Mouse (Mus musculus) embryonic facial prominence, embryonic 12.5 days (tissue): ENCODE measurements around the gene Rgs3. TPM values are rescaled to one million over a fixed set of nuclear protein-coding genes. Genes with fewer than 3 reads are reported as not detected.

Source experiments
- ATAC-seq: fragments of 200-750 bp; cut with Nextera tagmentation; 2 replicates; pipeline ENCODE4 v1.8.0; 2017; ENCODE audit not compliant: insufficient number of reproducible peaks, insufficient read depth, low FRiP score, low TSS enrichment
- H3K27ac ChIP-seq: fragments of 300-500 bp; sonication (generic); 2 replicates; pipeline ENCODE4 v1.5.1; 2016; ENCODE audit warnings: mild to moderate bottlenecking
- H3K27me3 ChIP-seq: fragments of 300-500 bp; sonication (generic); 2 replicates; pipeline ENCODE4 v1.6.1; 2016; ENCODE audit warnings: mild to moderate bottlenecking, moderate library complexity
- H3K36me3 ChIP-seq: fragments of 300-500 bp; sonication (generic); 2 replicates; pipeline ENCODE4 v1.6.1; 2016; ENCODE audit warnings: mild to moderate bottlenecking
- H3K4me1 ChIP-seq: fragments of 300-500 bp; sonication (generic); 2 replicates; pipeline ENCODE4 v1.6.1; 2016
- H3K4me2 ChIP-seq: fragments of 300-500 bp; sonication (generic); replicated peaks from 2 replicates; pipeline ENCODE4 v1.6.1; 2016; ENCODE audit warnings: mild to moderate bottlenecking, moderate library complexity
- H3K4me3 ChIP-seq: fragments of 300-500 bp; sonication (generic); 2 replicates; pipeline ENCODE4 v1.5.1; 2016; ENCODE audit warnings: mild to moderate bottlenecking
- H3K9ac ChIP-seq: fragments of 300-500 bp; sonication (generic); 2 replicates; pipeline ENCODE4 v1.6.1; 2016; ENCODE audit warnings: mild to moderate bottlenecking, moderate library complexity
- H3K9me3 ChIP-seq: fragments of 300-500 bp; sonication (generic); 2 replicates; pipeline ENCODE4 v1.6.1; 2016; ENCODE audit warnings: mild to moderate bottlenecking, moderate library complexity
- WGBS: fragments of 180-500 bp; shearing (Covaris S2); methylation state at CpG from one replicate; pipeline ENCODE4 v1.1.7; 2016; 5-methylcytosine and 5-hydroxymethylcytosine counted together
- polyA plus RNA-seq: library from polyadenylated mRNA; unstranded; fragments of >200 nt; fragmentation: Nextera tagmentation; extraction: Ambion mirVana; gene quantifications from 2 replicates; pipeline ENCODE4 v1.2.1, GENCODE M21; 2016

The Rgs3 gene
- polyA plus RNA-seq, 1 experiment from 2014 or later = 45.2 TPM

GRCm38 (mm10) chr4:62703151-62703550, 143.5 kb downstream of the Rgs3 start:
- Histone ChIP-seq H3K4me3 (no peak overlapping the region), H3K4me2 (no peak overlapping the region), H3K27ac (no peak overlapping the region), H3K9ac (no peak overlapping the region), H3K36me3 (peaks cover 36% of the 10 kb centered on the region), H3K27me3 (no peaks in the 10 kb centered on the region), H3K4me1 (peaks cover 32% of the 10 kb centered on the region), H3K9me3 (no peaks in the 10 kb centered on the region)
- ATAC-seq = no peak
- 83% methylated on average over 9 of the region's 9 CpGs for WGBS

GRCm38 (mm10) chr4:62704204-62704603, 144.6 kb downstream of the Rgs3 start:
- H3K4me2 ChIP-seq = no peak overlapping the region
- ATAC-seq = no peak
- H3K27ac ChIP-seq = no peak overlapping the region
- H3K4me3 ChIP-seq = no peak overlapping the region
- no peaks in the 10 kb centered on the region for H3K27me3 ChIP-seq
- peaks cover 36% of the 10 kb centered on the region for H3K36me3 ChIP-seq
- WGBS = 94% methylated on average over 13 of the region's 13 CpGs
- H3K9ac ChIP-seq = no peak overlapping the region
- no peaks in the 10 kb centered on the region for H3K9me3 ChIP-seq
- H3K4me1 ChIP-seq = peaks cover 22% of the 10 kb centered on the region

- H3K9me3 ChIP-seq = no peaks in the 10 kb centered on the region
- no peak for ATAC-seq
- peaks cover 36% of the 10 kb centered on the region for H3K36me3 ChIP-seq
- H3K9ac ChIP-seq = no peak overlapping the region
- H3K4me3 ChIP-seq = no peak overlapping the region
- no peaks in the 10 kb centered on the region for H3K27me3 ChIP-seq
- peaks cover 14% of the 10 kb centered on the region for H3K4me1 ChIP-seq
- H3K27ac ChIP-seq = no peak overlapping the region
- WGBS = 74% methylated on average over 10 of the region's 10 CpGs
- H3K4me2 ChIP-seq = no peak overlapping the region
Observed at GRCm38 (mm10) chr4:62705013-62705412, 145.4 kb downstream of the Rgs3 start.

DNA sequence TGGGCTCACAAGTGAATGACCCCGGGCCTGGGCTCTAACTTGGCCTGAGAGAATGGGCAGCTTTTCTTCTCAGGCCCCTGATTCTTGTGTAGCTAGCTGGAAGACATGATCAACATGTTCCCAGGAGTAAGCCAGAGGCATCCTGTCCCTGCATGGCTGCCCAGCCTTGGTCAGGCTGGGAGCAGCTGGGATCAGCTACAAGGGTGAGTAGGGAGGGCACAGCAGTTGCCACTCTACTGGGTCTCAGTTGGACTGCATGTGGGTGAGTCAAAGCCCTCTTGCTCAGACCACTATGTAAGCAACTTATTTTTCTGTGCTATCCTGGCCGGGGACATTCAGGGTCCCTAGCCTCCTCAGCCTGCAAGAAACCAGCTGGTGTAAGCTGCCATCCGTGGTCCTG, 146.1 kb downstream of the Rgs3 start:
- H3K27ac ChIP-seq = no peak overlapping the region
- peaks cover 6% of the 10 kb centered on the region; the same call in 1 of the 2 replicates for H3K4me1 ChIP-seq
- H3K4me2 ChIP-seq = no peak overlapping the region
- 45% methylated on average over 3 of the region's 3 CpGs for WGBS
- no peaks in the 10 kb centered on the region for H3K9me3 ChIP-seq
- H3K27me3 ChIP-seq = no peaks in the 10 kb centered on the region
- no peak for ATAC-seq
- peaks cover 30% of the 10 kb centered on the region for H3K36me3 ChIP-seq
- no peak overlapping the region for H3K4me3 ChIP-seq
- H3K9ac ChIP-seq = no peak overlapping the region

GRCm38 (mm10) chr4:62708084-62708483, 148.4 kb downstream of the Rgs3 start:
- ATAC-seq = no peak
- 87% methylated on average over 7 of the region's 7 CpGs for WGBS
- Histone ChIP-seq H3K9ac (no peak overlapping the region), H3K4me1 (no peaks in the 10 kb centered on the region; the same call in 1 of the 2 replicates), H3K9me3 (no peaks in the 10 kb centered on the region), H3K27ac (no peak overlapping the region), H3K36me3 (peaks cover 16% of the 10 kb centered on the region), H3K27me3 (no peaks in the 10 kb centered on the region), H3K4me2 (no peak overlapping the region), H3K4me3 (no peak overlapping the region)

GRCm38 (mm10) chr4:62708994-62709393, 149.3 kb downstream of the Rgs3 start:
- Histone ChIP-seq H3K9me3 (no peaks in the 10 kb centered on the region), H3K27me3 (no peaks in the 10 kb centered on the region), H3K36me3 (peaks cover 7% of the 10 kb centered on the region), H3K9ac (no peak overlapping the region), H3K4me2 (no peak overlapping the region), H3K4me3 (no peak overlapping the region), H3K27ac (no peak overlapping the region), H3K4me1 (no peaks in the 10 kb centered on the region; the same call in 1 of the 2 replicates)
- no peak for ATAC-seq
- WGBS = 77% methylated on average over 1 of the region's 1 CpGs

DNA sequence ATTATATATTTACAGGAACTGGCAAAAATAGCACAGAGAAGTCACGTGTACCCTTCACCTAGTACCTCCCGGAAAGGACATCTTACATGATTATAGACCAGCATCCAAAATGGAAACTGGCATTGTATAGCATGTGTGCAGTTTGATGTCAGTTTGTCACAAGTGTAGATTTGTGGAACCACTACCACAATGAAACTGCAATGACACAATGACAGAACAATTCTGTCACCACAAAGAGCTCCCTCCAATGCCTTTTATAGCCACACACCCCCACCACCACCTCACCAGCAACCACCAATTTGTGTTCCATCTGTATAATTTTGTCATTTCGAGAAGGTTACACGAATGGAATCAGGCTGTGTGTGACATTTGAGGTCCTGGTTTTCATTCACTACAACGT, 149.8 kb downstream of the Rgs3 start:
- ATAC-seq = no peak
- Histone ChIP-seq H3K27me3 (no peaks in the 10 kb centered on the region), H3K27ac (no peak overlapping the region), H3K4me3 (no peak overlapping the region), H3K36me3 (peaks cover 3% of the 10 kb centered on the region), H3K4me1 (no peaks in the 10 kb centered on the region; the same call in 1 of the 2 replicates), H3K4me2 (no peak overlapping the region), H3K9me3 (no peaks in the 10 kb centered on the region), H3K9ac (no peak overlapping the region)
- 83% methylated on average over 5 of the region's 5 CpGs for WGBS

DNA sequence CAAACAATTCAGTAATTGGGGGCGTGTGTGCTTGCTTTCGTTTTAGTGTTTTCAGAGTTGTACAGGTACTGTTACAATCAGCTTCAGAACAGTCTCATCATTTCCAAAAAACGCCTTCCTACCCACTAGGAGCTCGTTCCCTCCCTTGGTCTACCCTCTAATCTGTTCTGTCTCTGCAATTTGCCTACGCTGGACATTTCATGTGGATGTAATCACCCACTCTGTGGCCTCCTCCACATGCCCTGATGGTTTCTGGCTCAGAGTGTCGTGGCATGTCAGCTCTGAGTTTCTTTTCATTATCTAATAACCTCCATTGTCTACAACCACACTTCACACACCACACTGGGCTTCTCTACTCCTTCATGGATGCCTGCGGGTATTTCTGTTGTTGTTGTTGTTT, 151.5 kb downstream of the Rgs3 start:
- Histone ChIP-seq H3K9ac (no peak overlapping the region), H3K36me3 (no peaks in the 10 kb centered on the region), H3K4me2 (no peak overlapping the region), H3K27me3 (no peaks in the 10 kb centered on the region), H3K4me1 (no peaks in the 10 kb centered on the region), H3K27ac (no peak overlapping the region), H3K9me3 (no peaks in the 10 kb centered on the region), H3K4me3 (no peak overlapping the region)
- 78% methylated on average over 7 of the region's 7 CpGs for WGBS
- ATAC-seq = no peak

- H3K9me3 ChIP-seq = no peaks in the 10 kb centered on the region
- no peak overlapping the region for H3K9ac ChIP-seq
- H3K4me3 ChIP-seq = no peak overlapping the region
- H3K4me2 ChIP-seq = no peak overlapping the region
- H3K4me1 ChIP-seq = no peaks in the 10 kb centered on the region
- ATAC-seq = no peak
- H3K36me3 ChIP-seq = no peaks in the 10 kb centered on the region
- H3K27me3 ChIP-seq = no peaks in the 10 kb centered on the region
- no peak overlapping the region for H3K27ac ChIP-seq
- 61% methylated on average over 4 of the region's 4 CpGs for WGBS
Observed at GRCm38 (mm10) chr4:62711582-62711981, 151.9 kb downstream of the Rgs3 start.

GRCm38 (mm10) chr4:62720861-62721260, 161.2 kb downstream of the Rgs3 start:
- H3K4me2 ChIP-seq = no peak overlapping the region
- ATAC-seq = no peak
- H3K36me3 ChIP-seq = no peaks in the 10 kb centered on the region
- peaks cover 9% of the 10 kb centered on the region; the same call in 1 of the 2 replicates for H3K9me3 ChIP-seq
- no peak overlapping the region for H3K4me3 ChIP-seq
- no peaks in the 10 kb centered on the region for H3K27me3 ChIP-seq
- peaks cover 9% of the 10 kb centered on the region for H3K4me1 ChIP-seq
- no peak overlapping the region for H3K9ac ChIP-seq
- no peak overlapping the region for H3K27ac ChIP-seq

GRCm38 (mm10) chr4:62722021-62722426, 162.4 kb downstream of the Rgs3 start:
- peak overlapping the region; percentile 66 for H3K27ac ChIP-seq
- no peak overlapping the region for H3K9ac ChIP-seq

DNA sequence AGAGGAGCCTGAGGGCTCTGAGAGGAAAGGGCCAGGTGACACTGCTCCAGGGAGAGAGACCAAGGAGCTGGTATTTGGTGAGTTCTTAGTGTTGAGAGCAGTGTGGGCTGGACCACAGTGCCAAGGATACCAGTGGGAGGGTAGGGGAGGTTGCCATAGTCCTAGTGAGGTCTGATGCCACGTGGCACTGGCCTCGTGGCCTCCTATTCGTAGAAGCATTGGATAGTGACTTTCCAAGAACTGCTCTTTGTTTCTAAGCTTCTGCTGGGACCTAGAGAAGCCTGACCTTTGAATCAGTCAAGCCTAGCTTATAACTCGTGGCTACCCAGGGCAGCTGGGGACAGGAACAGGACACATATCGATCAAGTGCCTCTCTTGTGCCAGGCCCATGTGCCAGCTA, 164.1 kb downstream of the Rgs3 start:
- peaks cover 16% of the 10 kb centered on the region for H3K4me1 ChIP-seq
- H3K27ac ChIP-seq = no peak overlapping the region
- no peak for ATAC-seq
- H3K9ac ChIP-seq = no peak overlapping the region
- no peak overlapping the region for H3K4me3 ChIP-seq
- no peaks in the 10 kb centered on the region for H3K36me3 ChIP-seq
- H3K4me2 ChIP-seq = no peak overlapping the region
- peaks cover 9% of the 10 kb centered on the region; the same call in 1 of the 2 replicates for H3K9me3 ChIP-seq
- 87% methylated on average over 5 of the region's 5 CpGs for WGBS
- H3K27me3 ChIP-seq = no peaks in the 10 kb centered on the region

More at GRCm38 (mm10) chr4:62722021-62722426, 162.4 kb downstream of the Rgs3 start:
- Histone ChIP-seq H3K4me3 (no peak overlapping the region), H3K4me1 (peaks cover 9% of the 10 kb centered on the region), H3K9me3 (peaks cover 9% of the 10 kb centered on the region; the same call in 1 of the 2 replicates), H3K4me2 (no peak overlapping the region), H3K36me3 (no peaks in the 10 kb centered on the region), H3K27me3 (no peaks in the 10 kb centered on the region)
- peak; percentile 25; the same call in 1 of the 2 replicates for ATAC-seq
- 27% methylated on average over 3 of the region's 3 CpGs for WGBS
